In genomic region chr14:33240400-33240799, GRCm38 (mm10) we compare ENCODE assay signal across 21 mouse cellular contexts. TPM values are rescaled to one million over a fixed set of nuclear protein-coding genes. Genes with fewer than 3 reads are reported as not detected.
A peak's percentile ranks its signal among the peaks of the same experiment; 100 is the strongest.
DNase-seq lines count a peak whose midpoint lies in the region; ATAC-seq lines count a peak whose summit lies in the region.
"Had no signal": no experiment of that assay in that cellular context is flagged by ENCODE, and none has a peak within 500 bp of the region (broad histone marks: within the 10 kb centered on the region; RNA-seq: fewer than 3 reads in every experiment).

No protein-coding gene starts in this region.

- no peak overlapping the region for H3K9ac ChIP-seq in intestine, embryonic 15.5 days
- H3K9ac ChIP-seq: heart, embryonic 13.5 days; hindbrain, embryonic 12.5 days had no signal

- ATAC-seq in common myeloid progenitor, adult 5-6 weeks (replicated peaks; ENCODE audit: low read depth, poor library complexity, severe bottlenecking), result peak; percentile 57
- ATAC-seq in megakaryocyte, adult 5-6 weeks (ENCODE audit: poor library complexity, severe bottlenecking), result peak; percentile 52
- ATAC-seq in intestine, embryonic 15.5 days, result no peak
- ATAC-seq: activated CD4-positive, CD25-positive, alpha-beta regulatory T cell, adult 4 months; forebrain, embryonic 14.5 days; hindbrain, embryonic 16.5 days; inflammation-experienced regulatory T-cells, adult 6 months; Patski had no signal

- no peaks in the 10 kb centered on the region for H3K36me3 ChIP-seq in intestine, embryonic 15.5 days
- H3K36me3 ChIP-seq: embryonic facial prominence, embryonic 10.5 days; heart, embryonic 13.5 days; hindbrain, embryonic 12.5 days had no signal

- no peak overlapping the region for H3K4me3 ChIP-seq in intestine, embryonic 15.5 days (replicated peaks)
- H3K4me3 ChIP-seq: embryonic facial prominence, embryonic 10.5 days; heart, adult 2 months; heart, embryonic 13.5 days; hindbrain, embryonic 12.5 days had no signal

- H3K27ac ChIP-seq in intestine, embryonic 15.5 days, result no peak overlapping the region
- H3K27ac ChIP-seq: embryonic facial prominence, embryonic 10.5 days; heart, adult 2 months; heart, embryonic 13.5 days; hindbrain, embryonic 12.5 days had no signal

- intact Hi-C loops in heart, postnatal 25 days (cut with DNase I), result no loop called here

- H3K9me3 ChIP-seq in intestine, embryonic 15.5 days, result no peaks in the 10 kb centered on the region
- H3K9me3 ChIP-seq: embryonic facial prominence, embryonic 10.5 days; heart, embryonic 13.5 days; hindbrain, embryonic 12.5 days had no signal

- no peaks in the 10 kb centered on the region for H3K27me3 ChIP-seq in intestine, embryonic 15.5 days (replicated peaks)
- H3K27me3 ChIP-seq: heart, embryonic 13.5 days; hindbrain, embryonic 12.5 days; Patski had no signal

- no peak overlapping the region for H3K4me2 ChIP-seq in intestine, embryonic 15.5 days (replicated peaks)
- H3K4me2 ChIP-seq: heart, embryonic 13.5 days; hindbrain, embryonic 12.5 days had no signal

- peak; percentile 50 for DNase-seq in heart, adult 8-10 months (ENCODE audit: low spot score)
- DNase-seq in heart, postnatal 25 days (ENCODE audit: low spot score), result no peak
- peak; percentile 59 for DNase-seq in 416B (ENCODE audit: low read depth)
- no peak for DNase-seq in ovary, postnatal 36 days (ENCODE audit: low spot score)
- DNase-seq: adrenal gland, postnatal 14 days; cerebellum, adult 8-10 months; cerebellum, postnatal 14 days; gastrocnemius, postnatal 36 days; heart, postnatal 4 days had no signal

- no peaks in the 10 kb centered on the region for H3K4me1 ChIP-seq in intestine, embryonic 15.5 days (replicated peaks)
- H3K4me1 ChIP-seq: hindbrain, embryonic 12.5 days had no signal

- WGBS in intestine, embryonic 15.5 days, result 64% methylated on average over 2 of the region's 2 CpGs

RNA-seq across cellular contexts. Expression of gene Arhgap22, which starts 26.6 kb away (rescaled TPM):
- 1 to 10 TPM in 3 of 4 experiments, under 1 TPM in 1; 0.65 to 2.4 (median 1.2) TPM for total RNA-seq in heart, adult 8-10 months (2022)
- total RNA-seq in heart, postnatal 25 days (2021), result 1 to 10 TPM; 1.5 to 2.1 TPM
- 0.09 TPM in 1 of 2 replicates, not detected in the other for total RNA-seq in common myeloid progenitor, adult 5-6 weeks (2017)
- 0.89 TPM in 1 of 2 replicates, not detected in the other for total RNA-seq in megakaryocyte, adult 5-6 weeks (2015)
- total RNA-seq in megakaryocyte, adult 5-6 weeks (2017), result 0.24 and 0.70 TPM in 2 replicates
- 3.9 and 5.3 TPM in 2 replicates for polyA plus RNA-seq in intestine, embryonic 15.5 days (2015; fragmentation: Nextera tagmentation; extraction: Ambion mirVana)

RNA-seq across cellular contexts. Expression of gene Wdfy4, which starts 55.1 kb away (rescaled TPM):
- total RNA-seq in heart, adult 8-10 months (2022), result 1 to 10 TPM; 1.6 to 4.5 (median 2.3) TPM
- 1 to 10 TPM; 2.3 to 2.7 TPM for total RNA-seq in heart, postnatal 25 days (2021)
- 82.0 and 95.8 TPM in 2 replicates for total RNA-seq in common myeloid progenitor, adult 5-6 weeks (2017)
- 37.1 and 44.6 TPM in 2 replicates for total RNA-seq in megakaryocyte, adult 5-6 weeks (2015)
- total RNA-seq in megakaryocyte, adult 5-6 weeks (2017), result 65.9 and 77.6 TPM in 2 replicates
- 0.46 and 0.85 TPM in 2 replicates for polyA plus RNA-seq in intestine, embryonic 15.5 days (2015; fragmentation: Nextera tagmentation; extraction: Ambion mirVana)
- polyA plus RNA-seq: Patski had no signal

Comparison
In these comparisons a context has a peak if more than half of its experiments do, and no peak if none do; other contexts are left out.
1. DNase-seq: peak in heart, adult 8-10 months (single experiment) and 416B (single experiment); none in heart, postnatal 25 days (single experiment) and ovary, postnatal 36 days (single experiment).
2. RNA of gene Wdfy4, which starts 55.1 kb away (total RNA-seq): 82.0 to 95.8 TPM in common myeloid progenitor, adult 5-6 weeks and 37.1 to 77.6 TPM in megakaryocyte, adult 5-6 weeks; 2.3 to 2.7 TPM in heart, postnatal 25 days and 1.6 to 4.5 TPM in heart, adult 8-10 months; every median in the first group is over 4 times any median in the second.